Mouse (Mus musculus) left cerebral cortex, postnatal 10 days (tissue): ENCODE measurements around the gene Psmb11. TPM values are rescaled to one million over a fixed set of nuclear protein-coding genes. Genes with fewer than 3 reads are reported as not detected.

Experiments used
- DNase-seq, 2 experiments: peaks; one replicate each; pipeline ENCODE4 v3.0.0; 2021 to 2022; ENCODE audit warnings: low spot score in 2 of 2, mixed read lengths in 1 of 2; ENCODE audit errors: extremely low spot score in 1 of 2
- intact Hi-C: fragments of 180-260 bp; cut with DNase I; formaldehyde crosslinking; loops from one replicate; pipeline ENCODE4 v1.15.1; 2025
- microRNA-seq: library from miRNA; unstranded; fragments of <30 nt; microRNA quantifications from one replicate; pipeline ENCODE4 v1.2.0, GENCODE M21; 2022
- total RNA-seq, 2 experiments: library from RNA; stranded (reverse); gene quantifications; 2 replicates each; pipeline ENCODE4 v1.2.3; 2021

Gene Psmb11
- total RNA-seq, 2 experiments from 2014 or later: not detected

- no peak for DNase-seq
- intact Hi-C loops: no loop called here
These were observed 43.4 kb downstream of the Psmb11 start for GRCm38 (mm10) chr14:54664477-54665222.

GRCm38 (mm10) chr14:54669381-54669780 is 48.1 kb downstream of the Psmb11 start:
- intact Hi-C loops: no loop called here
- peak in 1 of 2 experiments; percentile 49 for DNase-seq

GRCm38 (mm10) chr14:54674317-54674716 is 53.1 kb downstream of the Psmb11 start:
- intact Hi-C loops: no loop called here
- no peak for DNase-seq

GRCm38 (mm10) chr14:54676290-54676689 is 55.1 kb downstream of the Psmb11 start:
- intact Hi-C loops: no loop called here
- DNase-seq: no peak

GRCm38 (mm10) chr14:54678657-54679304 is 57.5 kb downstream of the Psmb11 start:
- no peak for DNase-seq
- intact Hi-C loops: no loop called here

Small RNAs within 50 kb of the gene (microRNA-seq; reads per million reads assigned to microRNA genes)
- gene Mir686 (not detected), gene Mir6948 (1.7 reads per million)

Other genes with a start within 250 kb of the Psmb11 start
- gene Slc7a7, start 203.7 kb upstream of the Psmb11 start, total RNA-seq: 1 to 10 TPM; 2.1 to 2.2 TPM
- gene Mrpl52, start 194.5 kb upstream of the Psmb11 start, total RNA-seq: 100 to 1,000 TPM; 103 to 105 TPM
- gene Mmp14, start 189.8 kb upstream of the Psmb11 start, total RNA-seq: 10 to 100 TPM; 28.4 to 35.9 TPM
- 10 to 100 TPM; 27.5 to 34.5 TPM for gene Lrp10, start 157.3 kb upstream of the Psmb11 start, total RNA-seq
- gene Rem2, start 145.3 kb upstream of the Psmb11 start, total RNA-seq: 10 to 100 TPM; 14.5 to 16.7 TPM
- gene Prmt5, start 103.9 kb upstream of the Psmb11 start, total RNA-seq: 10 to 100 TPM; 88.4 to 93.1 TPM
- 1 to 10 TPM; 3.3 to 4.5 TPM for gene Haus4, start 66.8 kb upstream of the Psmb11 start, total RNA-seq
- gene Ajuba, start 43.9 kb upstream of the Psmb11 start, total RNA-seq: 1 to 10 TPM; 3.2 to 3.7 TPM
- gene 4931414P19Rik, start 15.4 kb upstream of the Psmb11 start, total RNA-seq: 1 to 10 TPM; 3.6 to 5.8 TPM
- gene Psmb5, start 3.4 kb upstream of the Psmb11 start, total RNA-seq: 100 to 1,000 TPM; 196 to 203 TPM
- gene Gm17606, start 19.5 kb downstream of the Psmb11 start, total RNA-seq: not detected
- 10 to 100 TPM; 11.8 to 15.4 TPM for gene Cdh24, start 19.9 kb downstream of the Psmb11 start, total RNA-seq
- 10 to 100 TPM; 23.6 to 25.1 TPM for gene 1700123O20Rik, start 64.8 kb downstream of the Psmb11 start, total RNA-seq
- gene Acin1, start 65.5 kb downstream of the Psmb11 start, total RNA-seq: 100 to 1,000 TPM; 195 to 199 TPM
- gene Gm29776, start 77.4 kb downstream of the Psmb11 start, total RNA-seq: under 1 TPM; 0.15 to 0.22 TPM
- gene Cebpe, start 90.7 kb downstream of the Psmb11 start, total RNA-seq: not detected
- gene Slc7a8, start 160.5 kb downstream of the Psmb11 start, total RNA-seq: 10 to 100 TPM; 62.2 to 67.9 TPM
- not detected for gene Rnf212b, start 192.7 kb downstream of the Psmb11 start, total RNA-seq
- gene Homez, start 249.5 kb downstream of the Psmb11 start, total RNA-seq: 10 to 100 TPM; 16.7 to 18.5 TPM